Mouse (Mus musculus): ENCODE measurements around the gene Ykt6. TPM values are rescaled to one million over a fixed set of nuclear protein-coding genes. Genes with fewer than 3 reads are reported as not detected.

Ykt6 gene
- total and polyA plus RNA-seq, 3 experiments, result 76.5 to 98.1 (median 89.5) TPM

DNA sequence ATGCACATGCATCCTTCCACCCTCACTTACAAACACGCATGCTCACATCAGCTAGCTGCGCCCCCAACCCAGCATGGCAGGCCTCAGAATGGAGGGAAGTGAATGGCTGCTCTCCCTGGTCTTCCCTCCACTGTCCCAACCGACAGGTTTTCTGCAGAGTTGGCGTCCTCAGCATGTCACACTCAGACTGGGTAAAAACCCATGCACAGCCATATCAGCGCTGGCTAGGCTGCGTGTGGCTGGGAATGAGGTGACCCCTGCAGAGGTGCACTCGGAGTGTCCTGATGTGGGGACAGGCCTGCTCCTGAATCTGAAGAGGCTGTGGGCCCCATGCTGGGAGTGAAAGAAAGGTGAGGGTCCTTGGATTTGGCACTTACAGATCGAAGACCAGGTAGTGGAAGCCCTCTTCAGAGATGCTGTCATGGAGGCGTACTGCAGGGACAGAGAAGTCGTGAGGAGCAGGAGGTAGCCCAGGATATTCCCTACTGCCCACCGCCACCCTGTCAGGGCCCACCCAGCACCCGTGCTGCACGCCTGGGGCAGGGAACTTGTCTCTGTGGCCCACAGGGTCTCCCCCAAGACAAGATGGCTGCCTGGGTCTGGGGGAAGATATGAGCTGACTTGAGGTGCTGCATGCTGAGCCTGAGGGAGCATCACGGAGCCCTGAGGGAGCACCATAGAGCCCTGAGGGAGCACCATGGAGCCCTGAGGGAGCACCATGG lies 45.6 kb downstream of the Ykt6 start:
- Histone ChIP-seq H3K4me1 (ENCODE audit: control insufficient read depth in 1 of 2, insufficient read depth in 2 of 2, low read length in 2 of 2) (peaks cover 4 to 12% of the 10 kb centered on the region in 2 experiments), H3K27me3 (ENCODE audit: control insufficient read depth in 1 of 2, insufficient read depth in 2 of 2, low read length in 2 of 2) (no peaks in the 10 kb centered on the region), H3K36me3 (ENCODE audit: control insufficient read depth in 1 of 2, insufficient read depth in 2 of 2, low read length in 2 of 2) (peaks cover 0 to 2% of the 10 kb centered on the region in 2 experiments; a peak in 1 of 4 replicates), H3K4me3 (ENCODE audit: control insufficient read depth in 1 of 2, insufficient read depth in 1 of 2, low read depth in 2 of 2, low read length in 2 of 2) (no peak overlapping the region), H3K79me2 (ENCODE audit: control insufficient read depth, insufficient read depth, low read length, poor library complexity) (no peaks in the 10 kb centered on the region), H3K9me3 (replicated peaks; ENCODE audit: insufficient read depth, low read length) (no peaks in the 10 kb centered on the region), H3K9ac (ENCODE audit: control insufficient read depth, low read depth, low read length, poor library complexity, severe bottlenecking) (no peak overlapping the region), H3K27ac (ENCODE audit: control insufficient read depth, low read depth, low read length) (no peak overlapping the region)
- DNase-seq (ENCODE audit: low read depth, low spot score), result no peak
- no peak for TF ChIP-seq ELF1 (IDR thresholded peaks at IDR 0.05; ENCODE audit: low read depth, low read length)
- no peak for TF ChIP-seq MYC (IDR thresholded peaks at IDR 0.05; ENCODE audit: low read depth, low read length)
- TF ChIP-seq EP300 (IDR thresholded peaks at IDR 0.05; ENCODE audit: low read depth in 1 of 2, low read length in 2 of 2), result no peak
- no peak for TF ChIP-seq HCFC1 (IDR thresholded peaks at IDR 0.05; ENCODE audit: low read depth, low read length)
- no peak for TF ChIP-seq GATA1 (IDR thresholded peaks at IDR 0.05; ENCODE audit: low read depth, low read length)
- no peak for TF ChIP-seq POLR2AphosphoS2 (IDR thresholded peaks at IDR 0.05; ENCODE audit: low read length)
- no peak for TF ChIP-seq TCF12 (IDR thresholded peaks at IDR 0.05; ENCODE audit: low read depth, low read length)
- TF ChIP-seq RAD21 (IDR thresholded peaks at IDR 0.05; ENCODE audit: low read depth, low read length), result no peak
- TF ChIP-seq CHD2 (IDR thresholded peaks at IDR 0.05; ENCODE audit: low read length), result no peak
- TF ChIP-seq TAL1 (IDR thresholded peaks at IDR 0.05; ENCODE audit: low read length), result no peak
- TF ChIP-seq UBTF (IDR thresholded peaks at IDR 0.05; ENCODE audit: borderline replicate concordance, insufficient read depth, low read depth, low read length), result no peak

DNA sequence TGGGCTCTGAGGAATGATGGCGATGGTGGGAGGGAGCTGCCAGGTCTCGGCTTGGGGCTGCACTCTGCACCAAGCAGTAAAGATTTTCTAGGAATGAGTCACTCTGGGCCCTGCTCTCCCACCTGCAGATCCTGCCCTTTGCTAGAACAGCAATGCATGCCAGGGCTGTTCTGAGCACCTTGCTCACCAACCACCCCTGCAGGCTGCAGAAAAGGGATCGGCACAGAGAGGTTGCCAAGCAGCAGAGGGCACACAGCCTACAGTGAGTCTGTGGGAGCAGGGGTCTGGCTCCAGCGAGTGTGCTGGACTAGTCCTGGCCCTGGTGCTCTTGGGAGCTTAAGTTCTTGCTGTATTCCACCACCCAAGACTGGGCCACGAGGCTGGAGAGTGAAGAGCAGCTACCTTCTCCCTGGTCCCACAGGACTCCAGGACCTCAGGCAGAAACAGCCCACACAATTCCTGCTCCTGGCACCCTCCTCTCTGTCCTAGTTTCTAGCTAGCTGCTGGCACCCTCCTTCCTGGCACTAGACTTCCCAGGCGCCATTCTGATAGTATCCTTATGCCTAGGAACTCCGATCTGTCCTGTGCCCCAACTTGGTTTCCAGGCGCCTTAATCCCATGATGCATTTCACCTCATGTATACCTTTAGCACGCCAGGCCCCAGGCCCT lies 46.6 kb downstream of the Ykt6 start:
- peaks cover 0 to 2% of the 10 kb centered on the region in 2 experiments; a peak in 1 of 4 replicates for H3K36me3 ChIP-seq (ENCODE audit: control insufficient read depth in 1 of 2, insufficient read depth in 2 of 2, low read length in 2 of 2)
- H3K4me3 ChIP-seq (ENCODE audit: control insufficient read depth in 1 of 2, insufficient read depth in 1 of 2, low read depth in 2 of 2, low read length in 2 of 2), result no peak overlapping the region
- H3K79me2 ChIP-seq (ENCODE audit: control insufficient read depth, insufficient read depth, low read length, poor library complexity), result no peaks in the 10 kb centered on the region
- peaks cover 4 to 12% of the 10 kb centered on the region in 2 experiments for H3K4me1 ChIP-seq (ENCODE audit: control insufficient read depth in 1 of 2, insufficient read depth in 2 of 2, low read length in 2 of 2)
- no peaks in the 10 kb centered on the region for H3K9me3 ChIP-seq (replicated peaks; ENCODE audit: insufficient read depth, low read length)
- DNase-seq (ENCODE audit: low read depth, low spot score), result no peak
- no peak overlapping the region for H3K27ac ChIP-seq (ENCODE audit: control insufficient read depth, low read depth, low read length)
- TF ChIP-seq TAL1 (IDR thresholded peaks at IDR 0.05; ENCODE audit: low read length) (no peak), BHLHE40 (IDR thresholded peaks at IDR 0.05; ENCODE audit: borderline replicate concordance, low read depth, low read length) (no peak), E2F4 (IDR thresholded peaks at IDR 0.05; ENCODE audit: borderline replicate concordance, low read depth, low read length) (no peak), MYC (IDR thresholded peaks at IDR 0.05; ENCODE audit: low read depth, low read length) (no peak), MEF2A (IDR thresholded peaks at IDR 0.05; ENCODE audit: extremely low read depth, insufficient replicate concordance, low read depth, low read length, poor library complexity, severe bottlenecking) (no peak), MAX (IDR thresholded peaks at IDR 0.05; ENCODE audit: low read length) (no peak), CTCF (IDR thresholded peaks at IDR 0.05 in 2 of 3, conservative IDR thresholded peaks at IDR 0.05 in 1 of 3; ENCODE audit: control insufficient read depth in 1 of 3, insufficient read depth in 1 of 3, low read depth in 2 of 3, low read length in 3 of 3, poor library complexity in 1 of 3, severe bottlenecking in 1 of 3) (no peak), SMC3 (IDR thresholded peaks at IDR 0.05; ENCODE audit: low read depth, low read length) (no peak), RAD21 (IDR thresholded peaks at IDR 0.05; ENCODE audit: low read depth, low read length) (no peak), TCF12 (IDR thresholded peaks at IDR 0.05; ENCODE audit: low read depth, low read length) (no peak), ELF1 (IDR thresholded peaks at IDR 0.05; ENCODE audit: low read depth, low read length) (no peak), MXI1 (IDR thresholded peaks at IDR 0.05; ENCODE audit: low read depth, low read length) (no peak)
- H3K9ac ChIP-seq (ENCODE audit: control insufficient read depth, low read depth, low read length, poor library complexity, severe bottlenecking), result no peak overlapping the region
- H3K27me3 ChIP-seq (ENCODE audit: control insufficient read depth in 1 of 2, insufficient read depth in 2 of 2, low read length in 2 of 2), result no peaks in the 10 kb centered on the region

All from MEL (cell line).